In the genomic region with DNA sequence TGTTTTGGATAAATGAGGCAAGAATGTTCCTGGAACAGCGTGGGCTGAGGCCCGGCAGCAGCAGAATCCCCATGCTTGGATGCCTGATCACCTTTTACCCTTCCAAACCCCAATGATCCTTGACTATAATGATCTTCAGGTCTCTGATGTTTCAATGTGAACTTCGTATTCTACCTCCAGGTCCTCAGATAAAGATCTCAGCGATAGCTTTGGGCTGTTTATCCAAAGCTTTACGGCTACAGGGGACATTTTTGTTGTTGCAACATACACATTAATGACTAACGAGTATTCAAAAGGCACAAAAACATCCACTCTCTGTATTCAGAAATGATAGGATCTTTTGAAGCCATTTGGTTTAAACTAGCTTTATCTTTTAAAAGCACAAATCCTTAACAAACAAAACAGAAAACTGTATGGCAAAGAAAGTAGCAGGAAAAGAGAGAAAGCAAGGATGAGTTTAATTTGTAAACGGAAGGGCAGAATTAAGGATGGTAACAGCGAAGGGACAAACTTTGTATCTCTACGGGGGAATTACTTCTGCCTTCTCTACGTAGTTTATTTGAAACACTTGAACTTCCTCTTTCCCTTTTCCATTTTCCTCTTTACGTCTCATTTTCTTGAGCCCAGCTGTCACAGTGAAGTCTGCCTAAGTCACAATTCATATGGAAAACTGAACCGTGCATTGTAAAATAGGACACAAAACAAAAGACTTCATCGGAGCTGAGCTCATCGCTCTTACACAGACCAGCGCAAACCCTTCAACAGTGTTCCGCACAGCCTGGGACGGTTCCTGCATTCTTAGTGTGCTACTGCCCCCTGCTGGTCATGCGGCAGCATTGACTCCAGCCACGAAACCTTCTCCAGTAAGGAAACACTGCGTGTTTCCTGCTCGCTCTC, we compare ENCODE assay signal across 8 mouse cellular contexts.
DNase-seq lines count a peak whose midpoint lies in the region; ATAC-seq lines count a peak whose summit lies in the region.

No protein-coding gene starts in this region.

- peak; percentile 63 for ATAC-seq in inflammation-experienced regulatory T-cells, adult 6 months
- ATAC-seq in megakaryocyte-erythroid progenitor cell, adult 5-6 weeks (replicated peaks; ENCODE audit: low FRiP score, low TSS enrichment, poor library complexity, severe bottlenecking), result peak; percentile 79

- DNase-seq in adrenal gland, adult (ENCODE audit: inconsistent age in 2 of 2, low spot score in 1 of 2), result peak; percentile 92 to 97
- DNase-seq in embryo, embryonic 10.5 days (ENCODE audit: low spot score), result peak; percentile 97
- peak; percentile 89 for DNase-seq in gastrocnemius, postnatal 14 days
- peak; percentile 88 to 89 for DNase-seq in left cerebral cortex, postnatal 10 days (ENCODE audit: extremely low spot score in 1 of 2, low spot score in 2 of 2)
- DNase-seq in right cerebral cortex, postnatal 25 days, result peak; percentile 88
- peak; percentile 85 to 91 for DNase-seq in urinary bladder, postnatal 4 days (ENCODE audit: low spot score in 2 of 2)

- intact Hi-C loops in gastrocnemius, postnatal 14 days (cut with DNase I; ENCODE audit: low total_unique reads), result loop anchor here (5.0 kb wide), 1 partner anchor 204 kb away; no protein-coding TSS in a partner anchor
- intact Hi-C loops in left cerebral cortex, postnatal 10 days (cut with DNase I), result loop anchor here (2.0 to 10.0 kb wide), 4 partner anchors 209 to 482 kb away; a partner anchor contains a TSS

Comparison
In these comparisons a context has a peak if more than half of its experiments do, and no peak if none do; other contexts are left out.
1. Peak in every context shown above with its lines: DNase-seq and ATAC-seq.